Mouse (Mus musculus) heart, postnatal 0 days (tissue): ENCODE results near the gene Smtnl2.

Experiments used
- CTCF ChIP-seq: IDR thresholded peaks from 2 replicates; pipeline ENCODE4 v1.5.1; 2016; ENCODE audit warnings: antibody characterized with exemption, control low read depth, low read depth
- EP300 ChIP-seq: IDR thresholded peaks from 2 replicates; pipeline ENCODE4 v1.6.1; 2016; ENCODE audit warnings: antibody characterized with exemption, low read depth

DNA sequence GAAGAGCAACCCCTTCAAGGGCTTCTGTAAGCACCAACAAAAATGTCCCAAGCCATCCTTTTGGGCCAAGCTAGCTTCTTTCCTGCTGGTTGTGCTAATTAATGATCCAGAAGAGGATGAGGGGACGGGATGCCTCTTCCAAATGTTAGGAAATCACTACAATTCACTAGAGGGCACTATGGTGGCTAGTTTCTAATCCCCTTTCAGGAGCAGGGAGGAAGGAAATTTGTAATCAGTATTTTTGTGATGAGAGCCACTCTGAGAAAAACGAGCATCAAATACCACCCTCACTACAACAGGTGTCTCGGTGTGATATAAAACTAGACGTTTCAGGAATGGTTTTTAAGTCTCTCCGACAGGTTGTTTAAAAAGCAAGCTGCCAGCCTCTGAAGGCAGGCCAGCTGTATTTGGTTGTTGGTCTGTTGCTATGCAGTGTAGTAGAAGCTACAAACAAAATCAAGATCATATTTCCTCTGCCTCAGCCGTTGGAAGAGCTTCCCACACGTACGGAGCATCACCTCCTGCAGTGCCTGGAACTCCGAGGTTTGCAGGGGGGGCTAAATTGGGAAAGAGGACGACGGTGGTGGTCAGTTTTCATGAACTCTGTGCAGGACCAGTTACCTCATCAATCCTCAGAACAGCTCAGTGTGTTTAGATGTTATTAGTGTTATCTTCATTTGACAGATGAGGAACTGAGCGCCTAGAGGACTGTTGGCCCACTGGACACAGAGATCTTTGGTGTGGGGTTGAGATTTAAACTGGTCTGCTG, 41.4 kb downstream of the Smtnl2 start:
- TF ChIP-seq CTCF (peak; percentile 54), EP300 (no peak)
